Mouse (Mus musculus): ENCODE data around the gene Hoxa11. TPM values are rescaled to one million over a fixed set of nuclear protein-coding genes. Genes with fewer than 3 reads are reported as not detected.
A peak's percentile ranks its signal among the peaks of the same experiment; 100 is the strongest.

Gene Hoxa11
- polyA plus RNA-seq, 1 experiment from 2014 or later, result not detected

GRCm38 (mm10) chr6:52231885-52232567 lies 13.6 kb downstream of the Hoxa11 start:
- ATAC-seq, result no peak
- Histone ChIP-seq H3K9ac (replicated peaks; ENCODE audit: low read depth) (no peak overlapping the region), H3K4me2 (replicated peaks; ENCODE audit: low read depth, low read length) (no peak overlapping the region), H3K27ac (ENCODE audit: low read length) (no peak overlapping the region), H3K9me3 (ENCODE audit: low read length) (no peaks in the 10 kb centered on the region), H3K27me3 (replicated peaks; ENCODE audit: insufficient read depth, low read length) (peaks cover 83% of the 10 kb centered on the region), H3K4me3 (ENCODE audit: low read depth, low read length) (no peak overlapping the region), H3K36me3 (ENCODE audit: insufficient read depth, low read length) (no peaks in the 10 kb centered on the region), H3K4me1 (ENCODE audit: insufficient read depth, low read depth, low read length) (no peaks in the 10 kb centered on the region)
- no peak for DNase-seq (ENCODE audit: low spot score)
- WGBS, result 2% methylated on average over 18 of the region's 18 CpGs
- TF ChIP-seq EP300 (IDR thresholded peaks at IDR 0.05) (no peak), CTCF (IDR thresholded peaks at IDR 0.05) (no peak)

- TF ChIP-seq CTCF (IDR thresholded peaks at IDR 0.05), result no peak
- ATAC-seq (no peak), DNase-seq (ENCODE audit: low spot score) (no peak)
- WGBS, result 3% methylated on average over 19 of the region's 36 CpGs
- H3K4me2 ChIP-seq (replicated peaks; ENCODE audit: low read depth, low read length), result no peak within 1 kb of the TSS
- H3K9ac ChIP-seq (replicated peaks; ENCODE audit: low read depth), result no peak within 1 kb of the TSS
- H3K4me1 ChIP-seq (ENCODE audit: insufficient read depth, low read depth, low read length), result no peaks in the 10 kb centered on the region
- H3K27me3 ChIP-seq (replicated peaks; ENCODE audit: insufficient read depth, low read length), result peaks cover 83% of the 10 kb centered on the region
- no peaks in the 10 kb centered on the region for H3K9me3 ChIP-seq (ENCODE audit: low read length)
- no peak within 1 kb of the TSS for H3K4me3 ChIP-seq (ENCODE audit: low read depth, low read length)
- no peaks in the 10 kb centered on the region for H3K36me3 ChIP-seq (ENCODE audit: insufficient read depth, low read length)
- no peak within 1 kb of the TSS for H3K27ac ChIP-seq (ENCODE audit: low read length)
Measured at GRCm38 (mm10) chr6:52230516-52231165, 15.0 kb downstream of the Hoxa11 start, which contains the start of gene Hoxa9. TSS of gene Hoxa9 (minus strand) at chr6:52231089.

GRCm38 (mm10) chr6:52229558-52230416 lies 15.8 kb downstream of the Hoxa11 start:
- 2% methylated on average over 44 of the region's 44 CpGs for WGBS
- H3K27me3 ChIP-seq (replicated peaks; ENCODE audit: insufficient read depth, low read length), result peaks cover 83% of the 10 kb centered on the region
- H3K36me3 ChIP-seq (ENCODE audit: insufficient read depth, low read length), result no peaks in the 10 kb centered on the region
- no peak overlapping the region for H3K4me3 ChIP-seq (ENCODE audit: low read depth, low read length)
- H3K9ac ChIP-seq (replicated peaks; ENCODE audit: low read depth), result no peak overlapping the region
- no peaks in the 10 kb centered on the region for H3K4me1 ChIP-seq (ENCODE audit: insufficient read depth, low read depth, low read length)
- no peak overlapping the region for H3K4me2 ChIP-seq (replicated peaks; ENCODE audit: low read depth, low read length)
- peak; percentile 11 for TF ChIP-seq CTCF (IDR thresholded peaks at IDR 0.05)
- no peak for TF ChIP-seq EP300 (IDR thresholded peaks at IDR 0.05)
- ATAC-seq (no peak), DNase-seq (ENCODE audit: low spot score) (no peak)
- H3K27ac ChIP-seq (ENCODE audit: low read length), result no peak overlapping the region
- H3K9me3 ChIP-seq (ENCODE audit: low read length), result no peaks in the 10 kb centered on the region

GRCm38 (mm10) chr6:52228475-52229465 lies 16.8 kb downstream of the Hoxa11 start:
- 3% methylated on average over 38 of the region's 38 CpGs for WGBS
- ATAC-seq, result no peak
- Histone ChIP-seq H3K4me1 (ENCODE audit: insufficient read depth, low read depth, low read length) (no peaks in the 10 kb centered on the region), H3K9me3 (ENCODE audit: low read length) (no peaks in the 10 kb centered on the region), H3K4me2 (replicated peaks; ENCODE audit: low read depth, low read length) (no peak overlapping the region), H3K9ac (replicated peaks; ENCODE audit: low read depth) (no peak overlapping the region), H3K27me3 (replicated peaks; ENCODE audit: insufficient read depth, low read length) (peaks cover 83% of the 10 kb centered on the region), H3K27ac (ENCODE audit: low read length) (no peak overlapping the region), H3K36me3 (ENCODE audit: insufficient read depth, low read length) (no peaks in the 10 kb centered on the region), H3K4me3 (ENCODE audit: low read depth, low read length) (no peak overlapping the region)
- TF ChIP-seq EP300 (IDR thresholded peaks at IDR 0.05), result no peak
- no peak for TF ChIP-seq CTCF (IDR thresholded peaks at IDR 0.05)
- no peak for DNase-seq (ENCODE audit: low spot score)

GRCm38 (mm10) chr6:52227470-52228222 lies 18.0 kb downstream of the Hoxa11 start:
- ATAC-seq, result no peak
- Histone ChIP-seq H3K9me3 (ENCODE audit: low read length) (no peaks in the 10 kb centered on the region), H3K27ac (ENCODE audit: low read length) (no peak overlapping the region), H3K4me1 (ENCODE audit: insufficient read depth, low read depth, low read length) (no peaks in the 10 kb centered on the region), H3K4me3 (ENCODE audit: low read depth, low read length) (no peak overlapping the region), H3K4me2 (replicated peaks; ENCODE audit: low read depth, low read length) (no peak overlapping the region), H3K36me3 (ENCODE audit: insufficient read depth, low read length) (no peaks in the 10 kb centered on the region), H3K27me3 (replicated peaks; ENCODE audit: insufficient read depth, low read length) (peaks cover 83% of the 10 kb centered on the region), H3K9ac (replicated peaks; ENCODE audit: low read depth) (no peak overlapping the region)
- TF ChIP-seq CTCF (IDR thresholded peaks at IDR 0.05) (no peak), EP300 (IDR thresholded peaks at IDR 0.05) (no peak)
- DNase-seq (ENCODE audit: low spot score), result no peak
- 5% methylated on average over 11 of the region's 11 CpGs for WGBS
